Mouse (Mus musculus): ENCODE measurements around the gene Pou6f1. TPM values are rescaled to one million over a fixed set of nuclear protein-coding genes. Genes with fewer than 3 reads are reported as not detected.

Pou6f1 gene
- total and polyA plus RNA-seq, 3 experiments = 1.7 to 9.1 (median 7.4) TPM

- H3K27ac ChIP-seq (ENCODE audit: insufficient read depth, low read depth) = no peak overlapping the region
- in situ Hi-C loops (cut with MboI; ENCODE audit: low pct_ligation_motif_present, low pct_unique_long_range_greater_than_20kb, low sequenced_read_pairs) = no loop called here
- no peak overlapping the region for H3K4me2 ChIP-seq (ENCODE audit: insufficient read depth, low read depth, poor library complexity, severe bottlenecking)
- DNase-seq (ENCODE audit: extremely low read depth) = no peak
- H3K36me3 ChIP-seq (replicated peaks in 1 of 2; ENCODE audit: control insufficient read depth in 1 of 2, insufficient read depth in 1 of 2, low read length in 1 of 2) = peaks cover 0 to 23% of the 10 kb centered on the region in 2 experiments
- no peaks in the 10 kb centered on the region for H3K9me3 ChIP-seq (replicated peaks; ENCODE audit: low read length)
- no peak overlapping the region for H3K4me3 ChIP-seq (replicated peaks in 1 of 3; ENCODE audit: low read depth in 2 of 3, low read length in 2 of 3, poor library complexity in 1 of 3)
- no peaks in the 10 kb centered on the region for H3K79me2 ChIP-seq (replicated peaks; ENCODE audit: control insufficient read depth, extremely low read depth, insufficient read depth, poor library complexity, severe bottlenecking)
- no peak for TF ChIP-seq USF2 (conservative IDR thresholded peaks at IDR 0.05; ENCODE audit: low read depth, low read length)
- no peak for TF ChIP-seq BHLHE40 (IDR thresholded peaks at IDR 0.05; ENCODE audit: low read depth, low read length)
- no peak for TF ChIP-seq HCFC1 (IDR thresholded peaks at IDR 0.05; ENCODE audit: low read depth, low read length)
- TF ChIP-seq USF1 (IDR thresholded peaks at IDR 0.05; ENCODE audit: low read depth, low read length) = no peak
- TF ChIP-seq POLR2AphosphoS2 (IDR thresholded peaks at IDR 0.05; ENCODE audit: low read depth, low read length) = no peak
- no peak overlapping the region for H3K9ac ChIP-seq (ENCODE audit: insufficient read depth, low read depth)
- dilution Hi-C loops (cut with MboI; ENCODE audit: extremely low pct_ligation_motif_present, extremely low pct_unique_long_range_greater_than_20kb, low sequenced_read_pairs) = no loop called here
- H3K27me3 ChIP-seq (replicated peaks) = no peaks in the 10 kb centered on the region
- no peaks in the 10 kb centered on the region for H3K4me1 ChIP-seq (ENCODE audit: control insufficient read depth in 1 of 2, insufficient read depth in 2 of 2)
Measured at GRCm38 (mm10) chr15:100580108-100580507, 19.7 kb downstream of the Pou6f1 start.

- H3K36me3 ChIP-seq (replicated peaks in 1 of 2; ENCODE audit: control insufficient read depth in 1 of 2, insufficient read depth in 1 of 2, low read length in 1 of 2) = peaks cover 0 to 20% of the 10 kb centered on the region in 2 experiments
- no peak overlapping the region for H3K4me3 ChIP-seq (replicated peaks in 1 of 3; ENCODE audit: low read depth in 2 of 3, low read length in 2 of 3, poor library complexity in 1 of 3)
- H3K27ac ChIP-seq (ENCODE audit: insufficient read depth, low read depth) = no peak overlapping the region
- H3K4me2 ChIP-seq (ENCODE audit: insufficient read depth, low read depth, poor library complexity, severe bottlenecking) = no peak overlapping the region
- no peak overlapping the region for H3K9ac ChIP-seq (ENCODE audit: insufficient read depth, low read depth)
- TF ChIP-seq ETS1 (conservative IDR thresholded peaks at IDR 0.05; ENCODE audit: low read depth, low read length) (no peak), USF1 (IDR thresholded peaks at IDR 0.05; ENCODE audit: low read depth, low read length) (no peak), RAD21 (IDR thresholded peaks at IDR 0.05; ENCODE audit: low read depth, low read length) (no peak), HCFC1 (IDR thresholded peaks at IDR 0.05; ENCODE audit: low read depth, low read length) (no peak), ZNF384 (IDR thresholded peaks at IDR 0.05; ENCODE audit: low read depth, low read length) (no peak), BHLHE40 (IDR thresholded peaks at IDR 0.05; ENCODE audit: low read depth, low read length) (no peak), ZMIZ1 (IDR thresholded peaks at IDR 0.05; ENCODE audit: low read depth, low read length) (no peak), IRF4 (IDR thresholded peaks at IDR 0.05; ENCODE audit: low read depth, low read length) (no peak), CHD2 (IDR thresholded peaks at IDR 0.05; ENCODE audit: low read length) (no peak)
- no peaks in the 10 kb centered on the region for H3K79me2 ChIP-seq (replicated peaks; ENCODE audit: control insufficient read depth, extremely low read depth, insufficient read depth, poor library complexity, severe bottlenecking)
- no peaks in the 10 kb centered on the region for H3K4me1 ChIP-seq (ENCODE audit: control insufficient read depth in 1 of 2, insufficient read depth in 2 of 2)
- DNase-seq (ENCODE audit: extremely low read depth) = no peak
- in situ Hi-C loops (cut with MboI; ENCODE audit: low pct_ligation_motif_present, low pct_unique_long_range_greater_than_20kb, low sequenced_read_pairs) = no loop called here
- dilution Hi-C loops (cut with MboI; ENCODE audit: extremely low pct_ligation_motif_present, extremely low pct_unique_long_range_greater_than_20kb, low sequenced_read_pairs) = no loop called here
- H3K9me3 ChIP-seq (replicated peaks; ENCODE audit: low read length) = no peaks in the 10 kb centered on the region
- no peaks in the 10 kb centered on the region for H3K27me3 ChIP-seq (replicated peaks)
Measured at GRCm38 (mm10) chr15:100577972-100578371, 21.8 kb downstream of the Pou6f1 start.

- Histone ChIP-seq H3K27ac (ENCODE audit: insufficient read depth, low read depth) (no peak overlapping the region), H3K4me3 (replicated peaks in 1 of 3; ENCODE audit: low read depth in 2 of 3, low read length in 2 of 3, poor library complexity in 1 of 3) (no peak overlapping the region), H3K79me2 (replicated peaks; ENCODE audit: control insufficient read depth, extremely low read depth, insufficient read depth, poor library complexity, severe bottlenecking) (no peaks in the 10 kb centered on the region), H3K27me3 (replicated peaks) (no peaks in the 10 kb centered on the region), H3K4me2 (ENCODE audit: insufficient read depth, low read depth, poor library complexity, severe bottlenecking) (no peak overlapping the region), H3K9me3 (replicated peaks; ENCODE audit: low read length) (no peaks in the 10 kb centered on the region), H3K9ac (ENCODE audit: insufficient read depth, low read depth) (no peak overlapping the region), H3K4me1 (ENCODE audit: control insufficient read depth in 1 of 2, insufficient read depth in 2 of 2) (no peaks in the 10 kb centered on the region), H3K36me3 (replicated peaks in 1 of 2; ENCODE audit: control insufficient read depth in 1 of 2, insufficient read depth in 1 of 2, low read length in 1 of 2) (peaks cover 0 to 19% of the 10 kb centered on the region in 2 experiments)
- dilution Hi-C loops (cut with MboI; ENCODE audit: extremely low pct_ligation_motif_present, extremely low pct_unique_long_range_greater_than_20kb, low sequenced_read_pairs) = no loop called here
- in situ Hi-C loops (cut with MboI; ENCODE audit: low pct_ligation_motif_present, low pct_unique_long_range_greater_than_20kb, low sequenced_read_pairs) = no loop called here
- DNase-seq (ENCODE audit: extremely low read depth) = no peak
- TF ChIP-seq TCF12 (IDR thresholded peaks at IDR 0.05; ENCODE audit: low read depth, low read length) (no peak), PAX5 (IDR thresholded peaks at IDR 0.05; ENCODE audit: low read length) (no peak), MYC (IDR thresholded peaks at IDR 0.05; ENCODE audit: low read depth, low read length) (no peak), MXI1 (IDR thresholded peaks at IDR 0.05; ENCODE audit: low read depth, low read length) (no peak), RAD21 (IDR thresholded peaks at IDR 0.05; ENCODE audit: low read depth, low read length) (no peak), MAZ (IDR thresholded peaks at IDR 0.05; ENCODE audit: low read depth, low read length) (no peak), UBTF (IDR thresholded peaks at IDR 0.05; ENCODE audit: low read depth, low read length) (no peak), KAT2A (IDR thresholded peaks at IDR 0.05; ENCODE audit: insufficient replicate concordance, low read length) (no peak), ZKSCAN1 (IDR thresholded peaks at IDR 0.05; ENCODE audit: borderline replicate concordance, low read depth, low read length) (no peak), MEF2A (IDR thresholded peaks at IDR 0.05; ENCODE audit: borderline replicate concordance, low read depth, low read length) (no peak), CHD2 (IDR thresholded peaks at IDR 0.05; ENCODE audit: low read length) (no peak), HCFC1 (IDR thresholded peaks at IDR 0.05; ENCODE audit: low read depth, low read length) (no peak), POLR2A (IDR thresholded peaks at IDR 0.05; ENCODE audit: low read depth, low read length) (no peak), JUN (IDR thresholded peaks at IDR 0.05; ENCODE audit: insufficient read depth, low read depth, low read length) (no peak), GABPA (IDR thresholded peaks at IDR 0.05; ENCODE audit: insufficient replicate concordance, low read depth, low read length) (no peak), ZC3H11A (IDR thresholded peaks at IDR 0.05; ENCODE audit: low read depth, low read length) (no peak)
Measured at GRCm38 (mm10) chr15:100576810-100577209, 23.0 kb downstream of the Pou6f1 start.

Data from CH12.LX (cell line).